Mouse (Mus musculus): ENCODE results near the gene Wdr81. TPM values are rescaled to one million over a fixed set of nuclear protein-coding genes. Genes with fewer than 3 reads are reported as not detected.

The Wdr81 gene
- polyA plus RNA-seq, 1 experiment from 2014 or later = 7.9 TPM

GRCm38 (mm10) chr11:75467512-75468215 is 13.1 kb upstream of the Wdr81 start:
- no peak for ATAC-seq (ENCODE audit: low FRiP score, low read depth)
- peaks cover 22% of the 10 kb centered on the region for H3K36me3 ChIP-seq
- H3K4me3 ChIP-seq = peak overlapping the region; percentile 27
- H3K27ac ChIP-seq (replicated peaks) = no peak overlapping the region
- no peaks in the 10 kb centered on the region for H3K9me3 ChIP-seq
- 17% methylated on average over 19 of the region's 19 CpGs for WGBS
- H3K9ac ChIP-seq = 0 out of 2 replicates have a peak overlapping the region, but pooled peaks have one; percentile 21
- peak overlapping the region; percentile 56 for H3K4me2 ChIP-seq
- H3K27me3 ChIP-seq = 0 out of 2 replicates have a peak, but pooled peaks cover 4% of the 10 kb centered on the region
- peaks cover 6% of the 10 kb centered on the region for H3K4me1 ChIP-seq (replicated peaks)

DNA sequence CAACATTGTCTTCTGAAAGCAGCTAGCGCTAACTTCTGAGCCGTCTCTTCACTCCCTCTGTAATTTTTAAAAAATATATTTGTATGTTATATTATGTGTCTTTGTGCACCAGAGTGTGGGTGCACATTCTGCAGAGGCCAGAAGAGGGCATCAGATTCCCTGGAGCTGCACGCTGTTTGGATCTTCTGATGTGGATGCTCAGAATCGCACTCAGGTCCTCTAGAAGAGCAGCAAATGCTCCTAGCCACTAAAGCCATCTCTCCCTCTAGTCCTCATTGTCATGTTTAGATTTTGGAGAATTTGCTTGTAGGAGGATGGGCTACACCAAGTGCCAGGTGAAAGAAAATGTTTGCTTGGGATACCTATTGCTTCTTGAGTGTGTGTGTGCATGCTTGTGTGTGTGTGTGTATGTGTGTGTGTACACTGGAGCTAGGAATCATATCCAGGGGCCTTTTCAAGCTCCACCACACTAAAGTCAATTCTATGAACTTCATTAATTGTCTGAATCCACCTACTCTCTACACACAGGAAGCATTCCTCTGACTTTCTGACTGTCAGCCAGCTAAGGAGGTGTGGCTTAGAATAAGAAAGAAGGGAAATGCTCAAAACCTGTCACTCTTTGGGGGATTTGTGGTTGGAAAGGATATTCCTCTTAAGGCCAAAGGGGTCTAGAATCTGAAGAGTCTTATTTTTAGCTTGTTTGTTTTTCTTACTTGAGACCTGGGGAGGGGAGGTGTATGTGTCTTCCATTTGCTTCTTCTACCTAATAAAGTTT is 12.4 kb upstream of the Wdr81 start:
- Histone ChIP-seq H3K4me3 (no peak overlapping the region), H3K36me3 (peaks cover 22% of the 10 kb centered on the region), H3K27ac (replicated peaks) (no peak overlapping the region), H3K4me2 (no peak overlapping the region), H3K9ac (no peak overlapping the region), H3K9me3 (no peaks in the 10 kb centered on the region), H3K4me1 (replicated peaks) (peaks cover 14% of the 10 kb centered on the region), H3K27me3 (0 out of 2 replicates have a peak, but pooled peaks cover 4% of the 10 kb centered on the region)
- ATAC-seq (ENCODE audit: low FRiP score, low read depth) = no peak
- 96% methylated on average over 4 of the region's 4 CpGs for WGBS

DNA sequence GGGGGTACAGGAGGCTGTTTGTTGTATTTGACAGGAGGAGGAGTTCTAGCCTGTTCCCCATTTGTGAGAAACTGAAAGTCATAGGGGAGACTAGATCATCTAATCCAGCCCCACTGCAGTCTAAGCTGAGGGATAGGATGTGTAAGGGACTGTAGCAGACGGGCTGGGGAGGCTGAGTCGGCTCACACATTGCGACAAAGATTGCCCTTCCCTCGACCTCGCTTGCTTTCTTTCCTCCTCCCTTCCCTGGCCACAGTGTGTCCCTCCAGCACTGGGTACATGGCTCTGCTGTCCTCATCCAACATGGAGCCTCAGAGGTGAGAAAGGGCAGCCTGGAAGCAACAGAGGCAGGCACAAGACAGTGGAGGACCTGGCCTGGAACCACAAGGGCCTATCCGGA is 10.5 kb upstream of the Wdr81 start:
- no peak overlapping the region for H3K9ac ChIP-seq
- no peak overlapping the region for H3K4me3 ChIP-seq
- peaks cover 19% of the 10 kb centered on the region for H3K4me1 ChIP-seq (replicated peaks)
- no peak overlapping the region for H3K4me2 ChIP-seq
- 82% methylated on average over 6 of the region's 6 CpGs for WGBS
- 0 out of 2 replicates have a peak, but pooled peaks cover 4% of the 10 kb centered on the region for H3K27me3 ChIP-seq
- H3K36me3 ChIP-seq = peaks cover 22% of the 10 kb centered on the region
- H3K27ac ChIP-seq (replicated peaks) = no peak overlapping the region
- no peak for ATAC-seq (ENCODE audit: low FRiP score, low read depth)
- H3K9me3 ChIP-seq = no peaks in the 10 kb centered on the region

DNA sequence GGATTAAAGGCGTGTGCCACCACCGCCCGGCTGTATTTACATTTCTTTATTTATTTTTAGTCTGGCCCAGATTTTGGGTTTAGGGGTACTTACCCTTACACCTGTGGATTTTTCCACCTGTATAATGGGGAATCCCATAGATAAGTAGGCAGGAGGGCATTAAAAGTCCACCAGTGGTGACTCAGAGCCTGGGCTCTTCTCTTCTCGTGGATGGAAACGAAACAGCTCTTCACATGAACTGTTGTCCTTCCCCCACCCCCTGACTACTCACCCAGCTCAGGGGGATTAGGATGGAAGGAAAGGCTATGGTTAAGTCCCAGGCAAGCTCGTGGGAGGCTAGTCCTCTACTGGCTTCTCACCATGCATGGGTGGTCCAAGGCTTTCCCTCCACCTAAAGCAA is 9.9 kb upstream of the Wdr81 start:
- no peak for ATAC-seq (ENCODE audit: low FRiP score, low read depth)
- WGBS = 90% methylated on average over 6 of the region's 6 CpGs

GRCm38 (mm10) chr11:75463624-75464023 is 9.1 kb upstream of the Wdr81 start:
- H3K4me2 ChIP-seq = no peak overlapping the region
- peaks cover 22% of the 10 kb centered on the region for H3K36me3 ChIP-seq
- H3K4me3 ChIP-seq = no peak overlapping the region
- H3K27me3 ChIP-seq = no peaks in the 10 kb centered on the region
- WGBS = 77% methylated on average over 4 of the region's 4 CpGs
- no peaks in the 10 kb centered on the region for H3K9me3 ChIP-seq
- no peak overlapping the region for H3K9ac ChIP-seq
- peaks cover 24% of the 10 kb centered on the region for H3K4me1 ChIP-seq (replicated peaks)
- no peak overlapping the region for H3K27ac ChIP-seq (replicated peaks)
- no peak for ATAC-seq (ENCODE audit: low FRiP score, low read depth)

More for the DNA sequence above, 9.9 kb upstream of the Wdr81 start:
- Histone ChIP-seq H3K27me3 (0 out of 2 replicates have a peak, but pooled peaks cover 2% of the 10 kb centered on the region), H3K9ac (no peak overlapping the region), H3K4me3 (no peak overlapping the region), H3K27ac (replicated peaks) (no peak overlapping the region), H3K4me2 (no peak overlapping the region), H3K9me3 (no peaks in the 10 kb centered on the region), H3K36me3 (peaks cover 22% of the 10 kb centered on the region), H3K4me1 (replicated peaks) (peaks cover 24% of the 10 kb centered on the region)

DNA sequence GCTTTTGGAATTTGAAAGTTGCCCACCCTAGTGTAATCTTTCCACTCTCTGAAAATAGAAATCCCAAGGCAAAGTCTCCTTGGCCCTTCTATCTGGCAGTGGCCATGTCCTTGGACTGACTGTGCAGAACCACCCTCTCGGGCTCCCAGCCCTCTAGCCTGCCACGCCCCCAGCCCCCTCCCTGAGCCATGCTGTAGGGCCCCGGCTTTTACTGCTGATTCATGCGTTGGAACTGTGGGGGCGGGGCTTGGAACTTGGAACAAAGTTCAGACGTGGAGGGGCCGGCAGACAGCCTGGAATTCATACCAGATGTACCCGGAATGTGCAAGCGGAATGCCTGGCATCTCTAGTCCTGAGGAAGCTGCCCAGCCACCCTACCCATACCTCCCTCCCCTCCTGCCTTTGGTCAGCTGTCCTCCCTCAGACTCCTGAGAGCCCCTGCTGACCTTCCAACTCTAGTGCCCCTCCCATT is 8.4 kb upstream of the Wdr81 start:
- no peak overlapping the region for H3K27ac ChIP-seq (replicated peaks)
- H3K36me3 ChIP-seq = peaks cover 22% of the 10 kb centered on the region
- peak overlapping the region; percentile 94 for H3K4me2 ChIP-seq
- H3K4me1 ChIP-seq (replicated peaks) = peaks cover 24% of the 10 kb centered on the region
- peak overlapping the region; percentile 80 for H3K4me3 ChIP-seq
- H3K9me3 ChIP-seq = no peaks in the 10 kb centered on the region
- WGBS = 4% methylated on average over 9 of the region's 9 CpGs
- no peaks in the 10 kb centered on the region for H3K27me3 ChIP-seq
- no peak for ATAC-seq (ENCODE audit: low FRiP score, low read depth)
- H3K9ac ChIP-seq = no peak overlapping the region

DNA sequence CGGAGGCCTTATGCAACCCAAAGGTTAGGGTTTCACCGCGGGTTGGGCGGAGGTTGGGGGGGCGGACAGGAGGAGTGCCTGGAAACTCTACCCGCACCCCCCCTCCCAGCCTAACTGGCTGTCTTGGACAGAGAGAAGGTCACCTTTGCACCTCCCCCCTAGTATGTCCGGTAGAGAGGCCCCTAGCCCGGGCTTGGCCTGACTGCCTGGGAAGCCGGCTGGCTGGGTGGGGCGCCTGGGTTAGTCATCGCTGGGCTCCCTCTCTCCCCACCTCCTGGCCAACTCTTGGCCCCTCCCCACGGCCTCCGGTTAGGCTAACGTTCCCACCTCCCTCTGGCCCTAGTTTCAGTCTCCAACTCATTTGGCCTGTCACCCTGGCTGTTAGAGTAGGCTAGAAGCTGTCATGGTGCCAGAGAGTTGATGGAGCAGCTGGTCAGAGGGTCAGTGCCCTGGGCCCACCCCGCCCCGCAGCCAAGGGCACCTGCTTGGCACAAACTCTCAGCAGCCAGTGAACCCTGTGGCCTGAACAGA is 7.8 kb upstream of the Wdr81 start:
- H3K36me3 ChIP-seq = peaks cover 22% of the 10 kb centered on the region
- peaks cover 24% of the 10 kb centered on the region for H3K4me1 ChIP-seq (replicated peaks)
- ATAC-seq (ENCODE audit: low FRiP score, low read depth) = no peak
- H3K9me3 ChIP-seq = no peaks in the 10 kb centered on the region
- peak overlapping the region; percentile 75; the same call in 1 of the 2 replicates for H3K27ac ChIP-seq (replicated peaks)
- H3K4me3 ChIP-seq = peak overlapping the region; percentile 80
- 4% methylated on average over 13 of the region's 16 CpGs for WGBS
- peak overlapping the region; percentile 94 for H3K4me2 ChIP-seq
- no peaks in the 10 kb centered on the region for H3K27me3 ChIP-seq
- H3K9ac ChIP-seq = peak overlapping the region; percentile 69

DNA sequence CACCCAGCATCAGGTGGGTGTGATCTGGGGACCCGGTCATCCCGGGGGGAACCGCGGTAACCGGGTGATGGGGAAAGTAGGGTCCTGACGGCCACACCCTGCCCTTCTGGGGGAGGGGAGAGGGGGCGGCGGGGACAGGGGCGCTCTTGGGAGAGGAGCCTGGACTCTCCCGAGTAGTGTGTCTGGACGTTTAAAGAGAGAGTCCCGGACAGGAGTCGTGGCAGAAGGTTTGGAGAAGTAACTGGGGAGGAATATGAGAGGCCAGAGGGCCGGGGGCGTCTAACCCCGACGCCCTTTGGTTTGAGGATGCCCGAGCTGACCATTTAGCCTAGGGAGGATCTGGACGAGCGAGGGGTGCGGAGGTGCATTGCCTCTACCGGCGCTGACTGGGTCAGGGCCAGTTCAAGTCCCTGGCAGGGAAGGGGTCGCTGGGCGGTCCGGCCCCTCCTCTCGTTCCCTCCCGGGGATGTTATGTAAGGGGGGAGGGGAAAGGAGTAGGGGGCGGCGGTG is 7.3 kb upstream of the Wdr81 start:
- no peaks in the 10 kb centered on the region for H3K9me3 ChIP-seq
- ATAC-seq (ENCODE audit: low FRiP score, low read depth) = no peak
- under 1% methylated on average over 30 of the region's 30 CpGs for WGBS
- peak overlapping the region; percentile 75 for H3K27ac ChIP-seq (replicated peaks)
- H3K9ac ChIP-seq = peak overlapping the region; percentile 69
- peaks cover 24% of the 10 kb centered on the region for H3K4me1 ChIP-seq (replicated peaks)
- peaks cover 21% of the 10 kb centered on the region for H3K36me3 ChIP-seq
- H3K4me2 ChIP-seq = peak overlapping the region; percentile 94
- peak overlapping the region; percentile 80 for H3K4me3 ChIP-seq
- H3K27me3 ChIP-seq = no peaks in the 10 kb centered on the region

DNA sequence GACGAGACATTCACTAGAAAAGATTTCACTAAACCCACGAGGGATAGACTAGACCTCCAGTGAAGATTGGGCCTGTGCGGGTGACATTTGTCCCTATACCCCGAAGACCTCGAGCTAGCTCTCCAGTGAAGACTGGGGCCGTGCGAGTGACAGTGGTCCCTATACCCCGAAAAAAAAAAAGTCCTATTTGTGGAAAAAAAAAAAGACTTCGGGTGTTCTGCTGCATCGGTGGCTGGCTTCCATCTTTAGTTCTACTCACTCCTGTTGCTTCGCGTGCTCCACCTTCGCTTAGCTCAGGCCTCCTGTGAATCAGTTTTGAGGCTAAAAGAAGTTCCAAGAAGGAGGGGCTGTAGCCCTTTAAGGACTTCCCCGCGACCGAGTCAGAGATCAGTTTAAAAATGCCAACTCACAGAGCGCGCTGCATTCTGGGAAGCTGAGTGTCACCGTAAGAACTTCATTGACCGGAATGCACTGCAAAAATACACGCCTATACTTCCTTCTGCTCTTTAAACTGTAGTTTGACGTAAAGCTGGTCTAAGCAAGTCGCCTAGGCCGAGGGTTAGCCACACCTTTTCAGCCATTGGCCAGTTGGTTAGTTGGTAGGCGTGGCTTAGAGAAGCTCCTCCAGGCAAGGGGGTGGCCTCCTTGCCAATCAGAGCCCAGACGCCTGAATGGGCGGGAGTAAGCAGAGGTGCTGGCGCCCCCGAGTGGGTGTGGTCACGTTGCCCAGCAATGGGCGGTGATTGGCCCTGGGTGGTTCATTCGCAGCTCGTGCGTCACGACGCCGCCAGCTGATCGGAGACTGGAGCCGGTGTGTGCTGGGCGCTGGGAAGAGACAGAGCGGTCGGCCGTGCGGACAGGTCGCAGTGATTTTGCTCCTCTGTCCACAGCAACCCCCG is 6.6 kb upstream of the Wdr81 start, which contains the start of gene Tlcd2:
TSS of gene Tlcd2 (plus strand) at position 872 of the 899 bp plus-strand sequence.
- Histone ChIP-seq H3K4me1 (replicated peaks) (peaks cover 24% of the 10 kb centered on the region), H3K9ac (peak within 1 kb of the TSS; percentile 69), H3K9me3 (no peaks in the 10 kb centered on the region), H3K36me3 (peaks cover 18% of the 10 kb centered on the region), H3K4me3 (peak within 1 kb of the TSS; percentile 80), H3K4me2 (peak within 1 kb of the TSS; percentile 94), H3K27me3 (no peaks in the 10 kb centered on the region), H3K27ac (replicated peaks) (peak within 1 kb of the TSS; percentile 78)
- under 1% methylated on average over 46 of the region's 46 CpGs for WGBS
- ATAC-seq (ENCODE audit: low FRiP score, low read depth) = peak; percentile 97

DNA sequence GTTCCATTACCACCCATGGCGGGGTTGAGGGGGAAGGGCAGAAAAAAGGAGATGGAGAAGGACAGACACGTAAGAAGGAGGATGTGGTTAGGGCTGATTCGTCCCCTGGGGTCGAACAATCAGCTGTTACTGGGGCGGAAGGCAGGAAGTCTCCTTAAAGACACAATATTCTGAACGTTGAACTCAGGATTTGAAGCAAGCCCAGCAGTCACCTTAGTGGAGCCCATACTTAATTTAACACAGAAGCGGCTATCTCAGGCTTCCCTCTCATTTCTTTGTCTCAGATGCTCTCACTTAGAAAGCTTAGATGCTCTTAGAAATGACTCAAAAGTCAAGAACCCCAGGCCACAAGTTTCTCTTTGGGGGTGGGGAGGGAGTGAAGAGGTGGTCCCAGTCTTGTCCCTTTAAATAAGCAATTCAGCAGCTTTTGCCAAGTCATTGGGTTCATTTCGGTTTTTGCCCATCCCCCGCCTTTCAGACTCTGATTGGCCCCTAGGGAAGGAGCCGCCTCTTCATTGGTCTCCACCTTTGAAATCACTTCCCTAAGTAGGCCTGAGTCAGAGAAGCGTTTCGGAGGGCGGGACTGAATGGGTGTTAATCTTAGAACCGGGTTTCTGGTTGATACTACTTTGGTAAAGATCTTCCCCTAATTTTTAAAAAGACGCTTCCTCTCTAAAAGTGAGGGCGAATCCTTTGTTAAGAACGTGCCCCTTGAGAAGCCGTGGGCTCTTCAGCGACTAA is 5.8 kb upstream of the Wdr81 start:
- WGBS = 3% methylated on average over 19 of the region's 19 CpGs

More for the DNA sequence above, 5.8 kb upstream of the Wdr81 start:
- H3K4me2 ChIP-seq = peak overlapping the region; percentile 94
- peak overlapping the region; percentile 78 for H3K27ac ChIP-seq (replicated peaks)
- ATAC-seq (ENCODE audit: low FRiP score, low read depth) = 0 out of 2 replicates have a peak, but pooled peaks have one; percentile 5
- peaks cover 24% of the 10 kb centered on the region for H3K4me1 ChIP-seq (replicated peaks)
- H3K9me3 ChIP-seq = no peaks in the 10 kb centered on the region
- H3K9ac ChIP-seq = peak overlapping the region; percentile 17
- H3K4me3 ChIP-seq = peak overlapping the region; percentile 80
- peaks cover 9% of the 10 kb centered on the region for H3K36me3 ChIP-seq
- H3K27me3 ChIP-seq = no peaks in the 10 kb centered on the region
